11 mouse cellular contexts compared by ENCODE assay signal in genomic region chr17:80770065-80770464, GRCm38 (mm10).
"Had no signal": no experiment of that assay in that cellular context is flagged by ENCODE, and none has a peak within 500 bp of the region (broad histone marks: within the 10 kb centered on the region; RNA-seq: fewer than 3 reads in every experiment).

No protein-coding gene starts in this region.

- ATAC-seq: liver, embryonic 12.5 days had no signal

- H3K4me3 ChIP-seq: limb, embryonic 15.5 days; liver, embryonic 12.5 days; neural tube, embryonic 13.5 days; stomach, embryonic 15.5 days had no signal

- DNase-seq: kidney, postnatal 14 days; layer of hippocampus, adult 9-11 months; layer of hippocampus, postnatal 36 days; midbrain, embryonic 14.5 days; retina, postnatal 1 day; right cerebral cortex, postnatal 14 days; thymus, postnatal 4 days had no signal

- H3K9ac ChIP-seq: limb, embryonic 15.5 days; liver, embryonic 12.5 days; neural tube, embryonic 13.5 days; stomach, embryonic 15.5 days had no signal

- H3K36me3 ChIP-seq: limb, embryonic 15.5 days; liver, embryonic 12.5 days; neural tube, embryonic 13.5 days; stomach, embryonic 15.5 days had no signal

- H3K4me2 ChIP-seq: limb, embryonic 15.5 days; liver, embryonic 12.5 days; neural tube, embryonic 13.5 days; stomach, embryonic 15.5 days had no signal

- H3K4me1 ChIP-seq: limb, embryonic 15.5 days; liver, embryonic 12.5 days had no signal

- H3K9me3 ChIP-seq: limb, embryonic 15.5 days; liver, embryonic 12.5 days; neural tube, embryonic 13.5 days; stomach, embryonic 15.5 days had no signal

- H3K27me3 ChIP-seq: limb, embryonic 15.5 days; liver, embryonic 12.5 days; neural tube, embryonic 13.5 days; stomach, embryonic 15.5 days had no signal

- H3K27ac ChIP-seq: limb, embryonic 15.5 days; liver, embryonic 12.5 days; neural tube, embryonic 13.5 days; stomach, embryonic 15.5 days had no signal
